In the genomic region with DNA sequence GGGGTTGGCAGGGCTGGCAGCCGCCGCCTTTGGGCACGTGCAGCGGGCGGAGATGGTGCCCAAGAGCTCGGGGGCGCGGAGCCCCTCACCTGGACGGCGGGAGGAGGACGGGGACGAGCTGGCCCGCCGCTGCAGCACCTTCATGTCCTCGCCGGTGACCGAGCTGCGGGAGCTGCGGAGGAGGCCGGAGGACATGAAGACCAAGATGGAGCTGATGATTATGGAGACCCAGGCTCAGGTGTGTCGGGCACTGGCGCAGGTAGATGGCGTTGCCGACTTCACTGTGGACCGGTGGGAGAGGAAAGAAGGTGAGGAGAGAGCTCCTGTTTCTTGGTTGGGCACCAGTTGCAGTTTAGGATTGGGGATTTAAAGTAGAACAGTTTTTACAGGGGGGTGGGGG, we compare ENCODE assay signal across 8 mouse cellular contexts. TPM values are rescaled to one million over a fixed set of nuclear protein-coding genes. Genes with fewer than 3 reads are reported as not detected.
DNase-seq lines count a peak whose midpoint lies in the region; ATAC-seq lines count a peak whose summit lies in the region.

No protein-coding gene starts in this region.

- WGBS in heart, embryonic 15.5 days, result 0% methylated on average over 25 of the region's 25 CpGs
- under 1% methylated on average over 25 of the region's 25 CpGs for WGBS in hindbrain, embryonic 14.5 days
- under 1% methylated on average over 25 of the region's 25 CpGs for WGBS in lung, embryonic 16.5 days

- DNase-seq in heart, postnatal 36 days, result no peak
- DNase-seq in NIH3T3 (ENCODE audit: low read depth) (peak; percentile 17), MN1 (ENCODE audit: low spot score) (no peak)
- DNase-seq in hindbrain, embryonic 14.5 days (ENCODE audit: low spot score), result peak; percentile 42
- DNase-seq in layer of hippocampus, postnatal 14 days (ENCODE audit: low spot score in 2 of 2), result no peak
- no peak for DNase-seq in layer of hippocampus, postnatal 36 days

- peaks cover 24% of the 10 kb centered on the region for H3K36me3 ChIP-seq in heart, embryonic 15.5 days
- peaks cover 27% of the 10 kb centered on the region for H3K36me3 ChIP-seq in hindbrain, embryonic 14.5 days (replicated peaks; ENCODE audit: control insufficient read depth, insufficient read depth)
- peaks cover 7% of the 10 kb centered on the region for H3K36me3 ChIP-seq in lung, embryonic 16.5 days (ENCODE audit: control insufficient read depth, insufficient read depth, low read length)

- no peaks in the 10 kb centered on the region for H3K9me3 ChIP-seq in heart, embryonic 15.5 days (replicated peaks)
- no peaks in the 10 kb centered on the region for H3K9me3 ChIP-seq in hindbrain, embryonic 14.5 days (ENCODE audit: control insufficient read depth, low read length)
- H3K9me3 ChIP-seq in lung, embryonic 16.5 days (ENCODE audit: control insufficient read depth, low read length), result no peaks in the 10 kb centered on the region

- H3K4me2 ChIP-seq in heart, embryonic 15.5 days, result peak overlapping the region; percentile 85
- peak overlapping the region; percentile 72 for H3K4me2 ChIP-seq in hindbrain, embryonic 14.5 days (replicated peaks)
- peak overlapping the region; percentile 89 for H3K4me2 ChIP-seq in lung, embryonic 16.5 days (ENCODE audit: low read depth, low read length)

- peak overlapping the region; percentile 78 for H3K9ac ChIP-seq in heart, embryonic 15.5 days
- H3K9ac ChIP-seq in hindbrain, embryonic 14.5 days, result peak overlapping the region; percentile 75
- peak overlapping the region; percentile 89 for H3K9ac ChIP-seq in lung, embryonic 16.5 days (ENCODE audit: low read length)

- peaks cover 22% of the 10 kb centered on the region for H3K4me1 ChIP-seq in heart, embryonic 15.5 days (replicated peaks)
- H3K4me1 ChIP-seq in hindbrain, embryonic 14.5 days (replicated peaks; ENCODE audit: control insufficient read depth, insufficient read depth, low read length), result peaks cover 7% of the 10 kb centered on the region
- H3K4me1 ChIP-seq in lung, embryonic 16.5 days (replicated peaks; ENCODE audit: control insufficient read depth, insufficient read depth, low read length), result peaks cover 10% of the 10 kb centered on the region

- peak overlapping the region; percentile 77 for H3K4me3 ChIP-seq in heart, embryonic 15.5 days
- H3K4me3 ChIP-seq in hindbrain, embryonic 14.5 days (replicated peaks; ENCODE audit: low read length), result peak overlapping the region; percentile 83
- peak overlapping the region; percentile 98 for H3K4me3 ChIP-seq in lung, embryonic 16.5 days (ENCODE audit: low read length)

- H3K27me3 ChIP-seq in heart, embryonic 15.5 days, result no peaks in the 10 kb centered on the region
- H3K27me3 ChIP-seq in hindbrain, embryonic 14.5 days (ENCODE audit: control insufficient read depth, insufficient read depth, low read length), result no peaks in the 10 kb centered on the region
- H3K27me3 ChIP-seq in lung, embryonic 16.5 days (ENCODE audit: control insufficient read depth, insufficient read depth, low read depth, low read length), result no peaks in the 10 kb centered on the region

- H3K27ac ChIP-seq in heart, embryonic 15.5 days, result peak overlapping the region; percentile 89
- peak overlapping the region; percentile 78 for H3K27ac ChIP-seq in hindbrain, embryonic 14.5 days
- peak overlapping the region; percentile 92 for H3K27ac ChIP-seq in lung, embryonic 16.5 days (ENCODE audit: low read length)

- intact Hi-C loops in heart, postnatal 36 days (cut with DNase I), result loop anchor here (1.0 to 5.0 kb wide), 3 partner anchors 58 to 148 kb away; a partner anchor contains a TSS

- ATAC-seq in heart, embryonic 15.5 days (replicated peaks; ENCODE audit: insufficient number of reproducible peaks, insufficient read depth, low FRiP score, low read depth), result no peak; the same call in none of the 2 replicates
- ATAC-seq in hindbrain, embryonic 14.5 days (ENCODE audit: low FRiP score), result peak; percentile 31
- peak; percentile 44 for ATAC-seq in lung, embryonic 16.5 days (ENCODE audit: low read depth)

RNA-seq across cellular contexts. Expression of a gene that starts 0.6 kb away (rescaled TPM):
- 32.0 and 41.1 TPM in 2 replicates for polyA plus RNA-seq in heart, embryonic 15.5 days (2015; fragmentation: Nextera tagmentation; extraction: Ambion mirVana)
- total RNA-seq in heart, postnatal 36 days (2021), result 10 to 100 TPM; 39.8 to 40.0 TPM
- polyA plus RNA-seq in hindbrain, embryonic 14.5 days (2014; fragmentation: Nextera tagmentation; extraction: Ambion mirVana), result 12.4 and 17.5 TPM in 2 replicates
- 19.7 and 25.3 TPM in 2 replicates for polyA plus RNA-seq in lung, embryonic 16.5 days (2015; fragmentation: Nextera tagmentation; extraction: Ambion mirVana)
- 10 to 100 TPM; 45.4 to 53.0 TPM for total RNA-seq in layer of hippocampus, postnatal 14 days (2021)
- 10 to 100 TPM; 52.3 to 53.8 TPM for total RNA-seq in layer of hippocampus, postnatal 36 days (2021)

RNA-seq across cellular contexts. Expression of a gene that starts 32.1 kb away (rescaled TPM):
- polyA plus RNA-seq in heart, embryonic 15.5 days (2015; fragmentation: Nextera tagmentation; extraction: Ambion mirVana), result not detected in 2 replicates
- not detected for total RNA-seq in heart, postnatal 36 days (2021)
- polyA plus RNA-seq in hindbrain, embryonic 14.5 days (2014; fragmentation: Nextera tagmentation; extraction: Ambion mirVana), result not detected in 2 replicates
- polyA plus RNA-seq in lung, embryonic 16.5 days (2015; fragmentation: Nextera tagmentation; extraction: Ambion mirVana), result not detected in 2 replicates
- not detected for total RNA-seq in layer of hippocampus, postnatal 14 days (2021)
- not detected for total RNA-seq in layer of hippocampus, postnatal 36 days (2021)

RNA-seq across cellular contexts. Expression of a gene that starts 48.2 kb away (rescaled TPM):
- polyA plus RNA-seq in heart, embryonic 15.5 days (2015; fragmentation: Nextera tagmentation; extraction: Ambion mirVana), result 0.20 TPM in 1 of 2 replicates, not detected in the other
- total RNA-seq in heart, postnatal 36 days (2021), result not detected
- not detected in 2 replicates for polyA plus RNA-seq in hindbrain, embryonic 14.5 days (2014; fragmentation: Nextera tagmentation; extraction: Ambion mirVana)
- 0.11 and 0.13 TPM in 2 replicates for polyA plus RNA-seq in lung, embryonic 16.5 days (2015; fragmentation: Nextera tagmentation; extraction: Ambion mirVana)
- total RNA-seq in layer of hippocampus, postnatal 14 days (2021), result not detected
- not detected for total RNA-seq in layer of hippocampus, postnatal 36 days (2021)

RNA-seq across cellular contexts. Expression of a gene that starts 53.9 kb away (rescaled TPM):
- polyA plus RNA-seq in heart, embryonic 15.5 days (2015; fragmentation: Nextera tagmentation; extraction: Ambion mirVana), result not detected in 2 replicates
- total RNA-seq in heart, postnatal 36 days (2021), result not detected
- not detected in 2 replicates for polyA plus RNA-seq in hindbrain, embryonic 14.5 days (2014; fragmentation: Nextera tagmentation; extraction: Ambion mirVana)
- not detected in 2 replicates for polyA plus RNA-seq in lung, embryonic 16.5 days (2015; fragmentation: Nextera tagmentation; extraction: Ambion mirVana)
- total RNA-seq in layer of hippocampus, postnatal 14 days (2021), result not detected
- not detected for total RNA-seq in layer of hippocampus, postnatal 36 days (2021)

RNA-seq across cellular contexts. Expression of a gene that starts 57.1 kb away (rescaled TPM):
- 92.9 and 93.1 TPM in 2 replicates for polyA plus RNA-seq in heart, embryonic 15.5 days (2015; fragmentation: Nextera tagmentation; extraction: Ambion mirVana)
- total RNA-seq in heart, postnatal 36 days (2021), result 10 to 100 TPM; 51.7 to 51.9 TPM
- 152 and 174 TPM in 2 replicates for polyA plus RNA-seq in hindbrain, embryonic 14.5 days (2014; fragmentation: Nextera tagmentation; extraction: Ambion mirVana)
- polyA plus RNA-seq in lung, embryonic 16.5 days (2015; fragmentation: Nextera tagmentation; extraction: Ambion mirVana), result 113 and 114 TPM in 2 replicates
- 10 to 100 TPM; 87.9 to 98.7 TPM for total RNA-seq in layer of hippocampus, postnatal 14 days (2021)
- total RNA-seq in layer of hippocampus, postnatal 36 days (2021), result 10 to 100 TPM; 80.2 to 87.5 TPM

Comparison
In these comparisons a context has a peak if more than half of its experiments do, and no peak if none do; other contexts are left out.
1. DNase-seq: peak in NIH3T3 (single experiment) and hindbrain, embryonic 14.5 days (single experiment); none in heart, postnatal 36 days (0 of 2), MN1 (single experiment), layer of hippocampus, postnatal 14 days (0 of 2) and layer of hippocampus, postnatal 36 days (0 of 2).
2. Peak in every context shown above with its lines, with median percentiles within 50 percentile points of each other: H3K27ac ChIP-seq, H3K4me2 ChIP-seq, H3K4me3 ChIP-seq and H3K9ac ChIP-seq.